Mouse (Mus musculus): ENCODE measurements around the gene Frmd5.

The Frmd5 gene

GRCm38 (mm10) chr2:121677649-121677986, 129.3 kb downstream of the Frmd5 start:
- DNase-seq = no peak

GRCm38 (mm10) chr2:121676951-121677648, 129.8 kb downstream of the Frmd5 start:
- DNase-seq = no peak

GRCm38 (mm10) chr2:121675895-121676294, 131.0 kb downstream of the Frmd5 start:
- no peak for DNase-seq

- DNase-seq = no peak
Observed at GRCm38 (mm10) chr2:121675136-121675535, 131.8 kb downstream of the Frmd5 start.

GRCm38 (mm10) chr2:121674211-121674610, 132.7 kb downstream of the Frmd5 start:
- DNase-seq = no peak

- DNase-seq = no peak
Observed at GRCm38 (mm10) chr2:121669846-121670245, 137.0 kb downstream of the Frmd5 start.

GRCm38 (mm10) chr2:121668256-121668655, 138.6 kb downstream of the Frmd5 start:
- DNase-seq = no peak

- DNase-seq = no peak
Observed at GRCm38 (mm10) chr2:121661160-121661502, 145.8 kb downstream of the Frmd5 start.

- DNase-seq = no peak
Observed at GRCm38 (mm10) chr2:121660461-121661159, 146.3 kb downstream of the Frmd5 start.

GRCm38 (mm10) chr2:121659350-121659749, 147.5 kb downstream of the Frmd5 start:
- DNase-seq = no peak

- DNase-seq = no peak
Observed at GRCm38 (mm10) chr2:121658123-121658767, 148.6 kb downstream of the Frmd5 start.

- DNase-seq = no peak
Observed at GRCm38 (mm10) chr2:121655966-121656365, 150.9 kb downstream of the Frmd5 start.

GRCm38 (mm10) chr2:121655106-121655505, 151.8 kb downstream of the Frmd5 start:
- DNase-seq = no peak

- DNase-seq = no peak
Observed at GRCm38 (mm10) chr2:121646528-121646927, 160.4 kb downstream of the Frmd5 start.

GRCm38 (mm10) chr2:121642934-121643333, 164.0 kb downstream of the Frmd5 start:
- DNase-seq = no peak

GRCm38 (mm10) chr2:121632091-121632490, 174.8 kb downstream of the Frmd5 start:
- DNase-seq = no peak

- DNase-seq = no peak
Observed at GRCm38 (mm10) chr2:121630286-121630685, 176.6 kb downstream of the Frmd5 start.

- no peak for DNase-seq
Observed at GRCm38 (mm10) chr2:121628290-121628689, 178.6 kb downstream of the Frmd5 start.

GRCm38 (mm10) chr2:121625901-121626300, 181.0 kb downstream of the Frmd5 start:
- DNase-seq = no peak

- DNase-seq = no peak
Observed at GRCm38 (mm10) chr2:121621262-121622163, 185.4 kb downstream of the Frmd5 start.

- DNase-seq = no peak
Observed at GRCm38 (mm10) chr2:121620582-121621261, 186.2 kb downstream of the Frmd5 start.

GRCm38 (mm10) chr2:121615199-121615559, 191.7 kb downstream of the Frmd5 start:
- no peak for DNase-seq

Measured in kidney, adult 9 months (tissue).